9 mouse cellular contexts compared by ENCODE assay signal in genomic region chr9:107936215-107936822, GRCm38 (mm10). TPM values are rescaled to one million over a fixed set of nuclear protein-coding genes. Genes with fewer than 3 reads are reported as not detected.
DNase-seq lines count a peak whose midpoint lies in the region; ATAC-seq and TF ChIP-seq lines count a peak whose summit lies in the region.
"Had no signal": no experiment of that assay in that cellular context is flagged by ENCODE, and none has a peak within 500 bp of the region (broad histone marks: within the 10 kb centered on the region; RNA-seq: fewer than 3 reads in every experiment).

No protein-coding gene starts in this region.

- peak overlapping the region; percentile 93 for H3K4me2 ChIP-seq in kidney, embryonic 14.5 days (replicated peaks; ENCODE audit: low read depth, low read length)
- peak overlapping the region; percentile 94 for H3K4me2 ChIP-seq in hindbrain, embryonic 15.5 days
- H3K4me2 ChIP-seq in liver, postnatal 0 days (ENCODE audit: low read depth, low read length) = peak overlapping the region; percentile 68
- peak overlapping the region; percentile 92 for H3K4me2 ChIP-seq in stomach, embryonic 15.5 days

- peak overlapping the region; percentile 50; the same call in 1 of the 2 replicates for H3K9ac ChIP-seq in kidney, embryonic 14.5 days (ENCODE audit: low read depth, low read length)
- peak overlapping the region; percentile 57 for H3K9ac ChIP-seq in hindbrain, embryonic 15.5 days
- 0 out of 2 replicates have a peak overlapping the region, but pooled peaks have one; percentile 11 for H3K9ac ChIP-seq in liver, postnatal 0 days (replicated peaks)
- H3K9ac ChIP-seq in stomach, embryonic 15.5 days = no peak overlapping the region

- TF ChIP-seq CTCF in liver, postnatal 0 days (IDR thresholded peaks at IDR 0.05; ENCODE audit: low read depth) = no peak

- no peak overlapping the region for H3K27ac ChIP-seq in kidney, embryonic 14.5 days (ENCODE audit: low read depth, low read length)
- H3K27ac ChIP-seq in hindbrain, embryonic 15.5 days (replicated peaks) = no peak overlapping the region
- no peak overlapping the region for H3K27ac ChIP-seq in liver, postnatal 0 days (ENCODE audit: low read depth)
- no peak overlapping the region for H3K27ac ChIP-seq in stomach, embryonic 15.5 days

- peaks cover 10% of the 10 kb centered on the region; the same call in 1 of the 2 replicates for H3K4me1 ChIP-seq in kidney, embryonic 14.5 days (ENCODE audit: control insufficient read depth, insufficient read depth, low read length)
- H3K4me1 ChIP-seq in hindbrain, embryonic 15.5 days (replicated peaks) = peaks cover 22% of the 10 kb centered on the region
- peaks cover 10% of the 10 kb centered on the region for H3K4me1 ChIP-seq in liver, postnatal 0 days (ENCODE audit: insufficient read depth)
- H3K4me1 ChIP-seq in stomach, embryonic 15.5 days = peaks cover 16% of the 10 kb centered on the region

- H3K9me3 ChIP-seq in kidney, embryonic 14.5 days (ENCODE audit: control insufficient read depth, low read length) = no peaks in the 10 kb centered on the region
- H3K9me3 ChIP-seq in hindbrain, embryonic 15.5 days = no peaks in the 10 kb centered on the region
- no peaks in the 10 kb centered on the region for H3K9me3 ChIP-seq in liver, postnatal 0 days (ENCODE audit: low read length)
- H3K9me3 ChIP-seq in stomach, embryonic 15.5 days = no peaks in the 10 kb centered on the region

- TF ChIP-seq EP300 in liver, postnatal 0 days (IDR thresholded peaks at IDR 0.05; ENCODE audit: low read depth) = no peak

- DNase-seq in kidney, postnatal 36 days = no peak
- peak; percentile 51 for DNase-seq in embryo, embryonic 11 days
- no peak for DNase-seq in liver, postnatal 0 days
- no peak for DNase-seq in urinary bladder, postnatal 14 days (ENCODE audit: low spot score)

- H3K4me3 ChIP-seq in kidney, embryonic 14.5 days (ENCODE audit: low read length) = peak overlapping the region; percentile 49
- H3K4me3 ChIP-seq in hindbrain, embryonic 15.5 days = peak overlapping the region; percentile 57
- H3K4me3 ChIP-seq in liver, postnatal 0 days (ENCODE audit: low read depth, low read length) = peak overlapping the region; percentile 39
- H3K4me3 ChIP-seq in stomach, embryonic 15.5 days (replicated peaks) = peak overlapping the region; percentile 47

- no peaks in the 10 kb centered on the region for H3K36me3 ChIP-seq in kidney, embryonic 14.5 days (ENCODE audit: control insufficient read depth, insufficient read depth, low read length)
- no peaks in the 10 kb centered on the region for H3K36me3 ChIP-seq in hindbrain, embryonic 15.5 days
- no peaks in the 10 kb centered on the region for H3K36me3 ChIP-seq in liver, postnatal 0 days (replicated peaks; ENCODE audit: insufficient read depth, low read length)
- H3K36me3 ChIP-seq in stomach, embryonic 15.5 days = no peaks in the 10 kb centered on the region

- peaks cover 19% of the 10 kb centered on the region for H3K27me3 ChIP-seq in kidney, embryonic 14.5 days (ENCODE audit: control insufficient read depth, insufficient read depth, low read length)
- H3K27me3 ChIP-seq in hindbrain, embryonic 15.5 days = peaks cover 3% of the 10 kb centered on the region; the same call in 1 of the 2 replicates
- peaks cover 30% of the 10 kb centered on the region for H3K27me3 ChIP-seq in liver, postnatal 0 days (ENCODE audit: insufficient read depth, low read length)
- H3K27me3 ChIP-seq in stomach, embryonic 15.5 days (replicated peaks) = peaks cover 24% of the 10 kb centered on the region

- peak; percentile 45; the same call in 1 of the 2 replicates for ATAC-seq in kidney, embryonic 14.5 days (ENCODE audit: low FRiP score, low TSS enrichment)
- ATAC-seq in hindbrain, embryonic 15.5 days (ENCODE audit: low FRiP score, low read depth) = peak; percentile 41; the same call in 1 of the 2 replicates
- 0 out of 2 replicates have a peak, but pooled peaks have one; percentile 10 for ATAC-seq in liver, postnatal 0 days
- ATAC-seq in stomach, embryonic 15.5 days (ENCODE audit: insufficient read depth, low FRiP score, low read depth) = no peak
- ATAC-seq in erythroid progenitor cell, adult 5-6 weeks (replicated peaks; ENCODE audit: low FRiP score, poor library complexity, severe bottlenecking) = no peak

- WGBS in kidney, embryonic 14.5 days = 1% methylated on average over 29 of the region's 29 CpGs
- 1% methylated on average over 29 of the region's 29 CpGs for WGBS in hindbrain, embryonic 15.5 days
- WGBS in liver, postnatal 0 days (ENCODE audit: insufficient replicate concordance) = 4% methylated on average over 29 of the region's 29 CpGs
- WGBS in stomach, embryonic 15.5 days = 4% methylated on average over 29 of the region's 29 CpGs

RNA-seq across cellular contexts. Expression of gene Camkv, which starts 0.8 kb away (rescaled TPM):
- polyA plus RNA-seq in kidney, embryonic 14.5 days (2014; fragmentation: Nextera tagmentation; extraction: Ambion mirVana) = 0.77 and 0.79 TPM in 2 replicates
- polyA plus RNA-seq in hindbrain, embryonic 15.5 days (2015; fragmentation: Nextera tagmentation; extraction: Ambion mirVana) = 38.9 and 47.2 TPM in 2 replicates
- 0.04 and 0.09 TPM in 2 replicates for polyA plus RNA-seq in liver, postnatal 0 days (2015; fragmentation: Nextera tagmentation; extraction: Ambion mirVana)
- polyA plus RNA-seq in stomach, embryonic 15.5 days (2015; fragmentation: Nextera tagmentation; extraction: Ambion mirVana) = 3.0 and 3.1 TPM in 2 replicates
- not detected in 2 replicates for total RNA-seq in erythroid progenitor cell, adult 5-6 weeks (2015; ENCODE audit: low replicate concordance)
- 0.13 TPM in 1 of 2 replicates, not detected in the other for total RNA-seq in erythroid progenitor cell, adult 5-6 weeks (2017; ENCODE audit: low replicate concordance)

RNA-seq across cellular contexts. Expression of gene Actl11, which starts 8.1 kb away (rescaled TPM):
- polyA plus RNA-seq in kidney, embryonic 14.5 days (2014; fragmentation: Nextera tagmentation; extraction: Ambion mirVana) = not detected in 2 replicates
- not detected in 2 replicates for polyA plus RNA-seq in hindbrain, embryonic 15.5 days (2015; fragmentation: Nextera tagmentation; extraction: Ambion mirVana)
- polyA plus RNA-seq in liver, postnatal 0 days (2015; fragmentation: Nextera tagmentation; extraction: Ambion mirVana) = not detected in 2 replicates
- not detected in 2 replicates for polyA plus RNA-seq in stomach, embryonic 15.5 days (2015; fragmentation: Nextera tagmentation; extraction: Ambion mirVana)
- not detected in 2 replicates for total RNA-seq in erythroid progenitor cell, adult 5-6 weeks (2015; ENCODE audit: low replicate concordance)
- total RNA-seq in erythroid progenitor cell, adult 5-6 weeks (2017; ENCODE audit: low replicate concordance) = not detected in 2 replicates
- total RNA-seq: left cerebral cortex, postnatal 10 days had no signal

RNA-seq across cellular contexts. Expression of gene Traip, which starts 13.6 kb away (rescaled TPM):
- polyA plus RNA-seq in kidney, embryonic 14.5 days (2014; fragmentation: Nextera tagmentation; extraction: Ambion mirVana) = 23.7 and 24.5 TPM in 2 replicates
- 8.4 and 10.5 TPM in 2 replicates for polyA plus RNA-seq in hindbrain, embryonic 15.5 days (2015; fragmentation: Nextera tagmentation; extraction: Ambion mirVana)
- polyA plus RNA-seq in liver, postnatal 0 days (2015; fragmentation: Nextera tagmentation; extraction: Ambion mirVana) = 5.4 and 6.5 TPM in 2 replicates
- 17.2 and 18.3 TPM in 2 replicates for polyA plus RNA-seq in stomach, embryonic 15.5 days (2015; fragmentation: Nextera tagmentation; extraction: Ambion mirVana)
- total RNA-seq in erythroid progenitor cell, adult 5-6 weeks (2015; ENCODE audit: low replicate concordance) = 12.6 and 19.3 TPM in 2 replicates
- total RNA-seq in erythroid progenitor cell, adult 5-6 weeks (2017; ENCODE audit: low replicate concordance) = 50.4 and 51.5 TPM in 2 replicates

RNA-seq across cellular contexts. Expression of gene Mst1r, which starts 29.6 kb away (rescaled TPM):
- 0.39 and 0.80 TPM in 2 replicates for polyA plus RNA-seq in kidney, embryonic 14.5 days (2014; fragmentation: Nextera tagmentation; extraction: Ambion mirVana)
- 1.4 and 1.9 TPM in 2 replicates for polyA plus RNA-seq in hindbrain, embryonic 15.5 days (2015; fragmentation: Nextera tagmentation; extraction: Ambion mirVana)
- 0.37 and 0.38 TPM in 2 replicates for polyA plus RNA-seq in liver, postnatal 0 days (2015; fragmentation: Nextera tagmentation; extraction: Ambion mirVana)
- polyA plus RNA-seq in stomach, embryonic 15.5 days (2015; fragmentation: Nextera tagmentation; extraction: Ambion mirVana) = 10.8 TPM in 2 replicates
- not detected in 2 replicates for total RNA-seq in erythroid progenitor cell, adult 5-6 weeks (2015; ENCODE audit: low replicate concordance)
- total RNA-seq in erythroid progenitor cell, adult 5-6 weeks (2017; ENCODE audit: low replicate concordance) = not detected in 2 replicates

RNA-seq across cellular contexts. Expression of gene Uba7, which starts 39.0 kb away (rescaled TPM):
- polyA plus RNA-seq in kidney, embryonic 14.5 days (2014; fragmentation: Nextera tagmentation; extraction: Ambion mirVana) = 25.7 and 28.0 TPM in 2 replicates
- 6.4 and 8.2 TPM in 2 replicates for polyA plus RNA-seq in hindbrain, embryonic 15.5 days (2015; fragmentation: Nextera tagmentation; extraction: Ambion mirVana)
- polyA plus RNA-seq in liver, postnatal 0 days (2015; fragmentation: Nextera tagmentation; extraction: Ambion mirVana) = 32.0 and 33.2 TPM in 2 replicates
- polyA plus RNA-seq in stomach, embryonic 15.5 days (2015; fragmentation: Nextera tagmentation; extraction: Ambion mirVana) = 37.0 and 40.2 TPM in 2 replicates
- 365 and 400 TPM in 2 replicates for total RNA-seq in erythroid progenitor cell, adult 5-6 weeks (2015; ENCODE audit: low replicate concordance)
- total RNA-seq in erythroid progenitor cell, adult 5-6 weeks (2017; ENCODE audit: low replicate concordance) = 262 and 332 TPM in 2 replicates

Comparison
In these comparisons a context has a peak if more than half of its experiments do, and no peak if none do; other contexts are left out.
1. ATAC-seq: peak in kidney, embryonic 14.5 days (single experiment), hindbrain, embryonic 15.5 days (single experiment) and liver, postnatal 0 days (single experiment); none in stomach, embryonic 15.5 days (single experiment) and erythroid progenitor cell, adult 5-6 weeks (single experiment).
2. Peak in every context shown above with its lines, with median percentiles within 50 percentile points of each other: H3K4me2 ChIP-seq and H3K4me3 ChIP-seq.